Mouse (Mus musculus) liver, embryonic 11.5 days (tissue): ENCODE measurements around the gene Ino80d. TPM values are rescaled to one million over a fixed set of nuclear protein-coding genes. Genes with fewer than 3 reads are reported as not detected.
A peak's percentile ranks its signal among the peaks of the same experiment; 100 is the strongest.

ENCODE experiments used
- ATAC-seq: fragments of 200-750 bp; cut with Nextera tagmentation; replicated peaks from 2 replicates; pipeline ENCODE4 v1.8.0; 2017; ENCODE audit warnings: moderate number of reproducible peaks, mild to moderate bottlenecking, moderate TSS enrichment, moderate library complexity; ENCODE audit not compliant: low FRiP score
- DNase-seq: peaks from one replicate; pipeline ENCODE4 v3.0.0-alpha.2; 2017; ENCODE audit warnings: low spot score
- H3K27ac ChIP-seq: fragments of 300-500 bp; sonication (generic); 2 replicates; pipeline ENCODE4 v1.5.1; 2014; ENCODE audit warnings: mild to moderate bottlenecking, low read depth, low read length, control low read depth
- H3K27me3 ChIP-seq: fragments of 300-500 bp; sonication (generic); replicated peaks from 2 replicates; pipeline ENCODE4 v1.6.1; 2014; ENCODE audit warnings: low read length, mixed read lengths; ENCODE audit not compliant: control insufficient read depth, insufficient read depth
- H3K36me3 ChIP-seq: fragments of 300-500 bp; sonication (generic); 2 replicates; pipeline ENCODE4 v1.6.1; 2014; ENCODE audit warnings: mild to moderate bottlenecking, low read length, moderate library complexity, mixed read lengths; ENCODE audit not compliant: control insufficient read depth, insufficient read depth
- H3K4me1 ChIP-seq: fragments of 300-500 bp; sonication (generic); replicated peaks from 2 replicates; pipeline ENCODE4 v1.6.1; 2014; ENCODE audit warnings: low read length, mixed read lengths; ENCODE audit not compliant: control insufficient read depth, insufficient read depth
- H3K4me2 ChIP-seq: fragments of 300-500 bp; sonication (generic); 2 replicates; pipeline ENCODE4 v1.6.1; 2014; ENCODE audit warnings: mild to moderate bottlenecking, control low read depth, moderate library complexity
- H3K4me3 ChIP-seq: fragments of 300-500 bp; sonication (generic); 2 replicates; pipeline ENCODE4 v1.5.1; 2014; ENCODE audit warnings: low read depth, low read length, control low read depth
- H3K9ac ChIP-seq: fragments of 300-500 bp; sonication (generic); 2 replicates; pipeline ENCODE4 v1.6.1; 2014; ENCODE audit warnings: low read depth, low read length, control low read depth
- H3K9me3 ChIP-seq: fragments of 300-500 bp; sonication (generic); 2 replicates; pipeline ENCODE4 v1.6.1; 2016; ENCODE audit warnings: low read length, inconsistent platforms, mixed read lengths; ENCODE audit not compliant: control insufficient read depth
- WGBS: fragments of 180-500 bp; shearing (Covaris S2); extraction: QIAGEN DNeasy Blood & Tissue Kit; methylation state at CpG from one replicate; pipeline ENCODE4 v1.1.7; 2014; 5-methylcytosine and 5-hydroxymethylcytosine counted together
- polyA plus RNA-seq: library from polyadenylated mRNA; unstranded; fragments of >200 nt; fragmentation: Nextera tagmentation; extraction: Ambion mirVana; gene quantifications from 2 replicates; pipeline ENCODE4 v1.2.1, GENCODE M21; 2014

Ino80d gene
- polyA plus RNA-seq, 1 experiment from 2014 or later: 10.6 TPM

GRCm38 (mm10) chr1:62993348-62993747 is 121.1 kb downstream of the Ino80d start:
- Histone ChIP-seq H3K4me1 (no peaks in the 10 kb centered on the region), H3K9me3 (no peaks in the 10 kb centered on the region), H3K4me2 (no peak overlapping the region), H3K36me3 (no peaks in the 10 kb centered on the region), H3K4me3 (no peak overlapping the region), H3K9ac (no peak overlapping the region), H3K27ac (no peak overlapping the region), H3K27me3 (no peaks in the 10 kb centered on the region)
- WGBS: 53% methylated on average over 1 of the region's 1 CpGs
- no peak for DNase-seq
- ATAC-seq: no peak

GRCm38 (mm10) chr1:62992648-62993047 is 121.8 kb downstream of the Ino80d start:
- H3K4me3 ChIP-seq: no peak overlapping the region
- H3K4me2 ChIP-seq: no peak overlapping the region
- no peak for ATAC-seq
- no peaks in the 10 kb centered on the region for H3K9me3 ChIP-seq
- H3K9ac ChIP-seq: no peak overlapping the region
- H3K36me3 ChIP-seq: no peaks in the 10 kb centered on the region
- WGBS: 32% methylated on average over 5 of the region's 5 CpGs
- DNase-seq: no peak
- H3K27me3 ChIP-seq: no peaks in the 10 kb centered on the region
- H3K4me1 ChIP-seq: no peaks in the 10 kb centered on the region
- no peak overlapping the region for H3K27ac ChIP-seq

GRCm38 (mm10) chr1:62991021-62991420 is 123.4 kb downstream of the Ino80d start:
- Histone ChIP-seq H3K9ac (no peak overlapping the region), H3K36me3 (no peaks in the 10 kb centered on the region), H3K27me3 (no peaks in the 10 kb centered on the region), H3K9me3 (no peaks in the 10 kb centered on the region), H3K4me2 (no peak overlapping the region), H3K4me3 (no peak overlapping the region), H3K4me1 (no peaks in the 10 kb centered on the region), H3K27ac (no peak overlapping the region)
- ATAC-seq (no peak), DNase-seq (no peak)
- 78% methylated on average over 10 of the region's 10 CpGs for WGBS

- ATAC-seq (no peak), DNase-seq (no peak)
- H3K27ac ChIP-seq: no peak overlapping the region
- no peaks in the 10 kb centered on the region for H3K4me1 ChIP-seq
- 68% methylated on average over 2 of the region's 2 CpGs for WGBS
- no peaks in the 10 kb centered on the region for H3K36me3 ChIP-seq
- H3K9ac ChIP-seq: no peak overlapping the region
- H3K9me3 ChIP-seq: no peaks in the 10 kb centered on the region
- no peaks in the 10 kb centered on the region for H3K27me3 ChIP-seq
- no peak overlapping the region for H3K4me2 ChIP-seq
- H3K4me3 ChIP-seq: no peak overlapping the region
Measured at GRCm38 (mm10) chr1:62987561-62987960, 126.9 kb downstream of the Ino80d start.

- ATAC-seq (no peak), DNase-seq (no peak)
- H3K4me2 ChIP-seq: peak overlapping the region; percentile 33
- H3K4me3 ChIP-seq: no peak overlapping the region
- no peak overlapping the region for H3K9ac ChIP-seq
- H3K36me3 ChIP-seq: no peaks in the 10 kb centered on the region
- WGBS: 27% methylated on average over 7 of the region's 7 CpGs
- no peaks in the 10 kb centered on the region for H3K27me3 ChIP-seq
- H3K27ac ChIP-seq: no peak overlapping the region
- H3K4me1 ChIP-seq: no peaks in the 10 kb centered on the region
- H3K9me3 ChIP-seq: no peaks in the 10 kb centered on the region
Measured at GRCm38 (mm10) chr1:62986267-62986666, 128.2 kb downstream of the Ino80d start.

GRCm38 (mm10) chr1:62984566-62984965 is 129.9 kb downstream of the Ino80d start:
- no peak overlapping the region for H3K27ac ChIP-seq
- H3K36me3 ChIP-seq: no peaks in the 10 kb centered on the region
- peak overlapping the region; percentile 24; the same call in 1 of the 2 replicates for H3K4me3 ChIP-seq
- WGBS: 36% methylated on average over 11 of the region's 11 CpGs
- peak overlapping the region; percentile 56 for H3K4me2 ChIP-seq
- no peaks in the 10 kb centered on the region for H3K9me3 ChIP-seq
- no peak for DNase-seq
- no peaks in the 10 kb centered on the region for H3K4me1 ChIP-seq
- ATAC-seq: 0 out of 2 replicates have a peak, but pooled peaks have one; percentile 34
- no peaks in the 10 kb centered on the region for H3K27me3 ChIP-seq
- H3K9ac ChIP-seq: no peak overlapping the region

GRCm38 (mm10) chr1:62976742-62977141 is 137.7 kb downstream of the Ino80d start:
- H3K4me3 ChIP-seq: no peak overlapping the region
- no peak for DNase-seq
- ATAC-seq: no peak
- no peaks in the 10 kb centered on the region for H3K4me1 ChIP-seq
- H3K9me3 ChIP-seq: no peaks in the 10 kb centered on the region
- no peak overlapping the region for H3K27ac ChIP-seq
- no peaks in the 10 kb centered on the region for H3K36me3 ChIP-seq
- no peak overlapping the region for H3K4me2 ChIP-seq
- WGBS: 63% methylated on average over 3 of the region's 3 CpGs
- H3K9ac ChIP-seq: no peak overlapping the region
- no peaks in the 10 kb centered on the region for H3K27me3 ChIP-seq

GRCm38 (mm10) chr1:62966885-62967284 is 147.6 kb downstream of the Ino80d start:
- Histone ChIP-seq H3K27ac (no peak overlapping the region), H3K9ac (no peak overlapping the region), H3K4me3 (no peak overlapping the region), H3K4me2 (peak overlapping the region; percentile 25; the same call in 1 of the 2 replicates), H3K27me3 (no peaks in the 10 kb centered on the region), H3K4me1 (no peaks in the 10 kb centered on the region), H3K36me3 (no peaks in the 10 kb centered on the region), H3K9me3 (no peaks in the 10 kb centered on the region)
- no peak for DNase-seq
- 20% methylated on average over 5 of the region's 5 CpGs for WGBS
- ATAC-seq: no peak

GRCm38 (mm10) chr1:62964291-62964690 is 150.2 kb downstream of the Ino80d start:
- Histone ChIP-seq H3K4me2 (no peak overlapping the region), H3K27me3 (no peaks in the 10 kb centered on the region), H3K4me1 (no peaks in the 10 kb centered on the region), H3K9ac (no peak overlapping the region), H3K4me3 (no peak overlapping the region), H3K27ac (no peak overlapping the region), H3K9me3 (no peaks in the 10 kb centered on the region), H3K36me3 (no peaks in the 10 kb centered on the region)
- DNase-seq (no peak), ATAC-seq (no peak)
- 30% methylated on average over 6 of the region's 6 CpGs for WGBS
